Mouse (Mus musculus) myocyte (in vitro differentiated cells): ENCODE measurements at regions not wholly inside any gene's neighbourhood (a gene's known extent, or its start where the extent isn't known, plus 50 kb on each side); places are given as distances from the start of the nearest gene placed in this dataset.

Source experiments
- CEBPB ChIP-seq: IDR thresholded peaks from 2 replicates; pipeline ENCODE4 v1.6.1; 2011; ENCODE audit warnings: mild to moderate bottlenecking, moderate library complexity; ENCODE audit not compliant: poor library complexity, insufficient read depth, severe bottlenecking
- E2F4 ChIP-seq: IDR thresholded peaks from one replicate; pipeline ENCODE4 v1.6.1; 2011; ENCODE audit warnings: mild to moderate bottlenecking, control low read depth, moderate library complexity; ENCODE audit not compliant: insufficient read depth
- MAX ChIP-seq: IDR thresholded peaks from one replicate; pipeline ENCODE4 v1.6.1; 2011; ENCODE audit warnings: low read depth, mild to moderate bottlenecking, control low read depth
- MYOD1 ChIP-seq, 3 experiments: IDR thresholded peaks; one replicate each; pipeline ENCODE4 v1.6.1; 2011; ENCODE audit warnings: control low read depth in 2 of 3, low read depth in 2 of 3, mild to moderate bottlenecking in 2 of 3, moderate library complexity in 1 of 3; ENCODE audit not compliant: insufficient read length in 2 of 3, control insufficient read depth in 1 of 3
- MYOG ChIP-seq, 3 experiments: IDR thresholded peaks; one replicate each; pipeline ENCODE4 v1.6.1; 2011; ENCODE audit warnings: control low read depth in 2 of 3, low read depth in 2 of 3, mild to moderate bottlenecking in 2 of 3; ENCODE audit not compliant: insufficient read length in 2 of 3, control insufficient read depth in 1 of 3, insufficient read depth in 1 of 3
- POLR2A ChIP-seq: IDR thresholded peaks from one replicate; pipeline ENCODE4 v1.6.1; 2011; ENCODE audit warnings: low read depth, mild to moderate bottlenecking, control low read depth, moderate library complexity; ENCODE audit not compliant: insufficient read length
- POLR2AphosphoS2 ChIP-seq: IDR thresholded peaks from one replicate; pipeline ENCODE4 v1.6.1; 2011; ENCODE audit warnings: low read depth, control low read depth; ENCODE audit not compliant: insufficient read length
- REST ChIP-seq: IDR thresholded peaks from one replicate; pipeline ENCODE4 v1.6.1; 2011; ENCODE audit warnings: mild to moderate bottlenecking, control low read depth, moderate library complexity; ENCODE audit not compliant: insufficient read depth, insufficient read length
- SRF ChIP-seq: IDR thresholded peaks from one replicate; pipeline ENCODE4 v1.6.1; 2011; ENCODE audit warnings: low read depth; ENCODE audit not compliant: control insufficient read depth, insufficient read length
- TCF12 ChIP-seq: IDR thresholded peaks from one replicate; pipeline ENCODE4 v1.6.1; 2011; ENCODE audit warnings: mild to moderate bottlenecking, control low read depth; ENCODE audit not compliant: poor library complexity, insufficient read depth, severe bottlenecking
- TCF3 ChIP-seq: IDR thresholded peaks from one replicate; pipeline ENCODE4 v1.6.1; 2011; ENCODE audit warnings: low read depth, control low read depth; ENCODE audit not compliant: insufficient read length
- USF1 ChIP-seq: IDR thresholded peaks from one replicate; pipeline ENCODE4 v1.6.1; 2011; ENCODE audit warnings: low read depth, mild to moderate bottlenecking, control low read depth, moderate library complexity

DNA sequence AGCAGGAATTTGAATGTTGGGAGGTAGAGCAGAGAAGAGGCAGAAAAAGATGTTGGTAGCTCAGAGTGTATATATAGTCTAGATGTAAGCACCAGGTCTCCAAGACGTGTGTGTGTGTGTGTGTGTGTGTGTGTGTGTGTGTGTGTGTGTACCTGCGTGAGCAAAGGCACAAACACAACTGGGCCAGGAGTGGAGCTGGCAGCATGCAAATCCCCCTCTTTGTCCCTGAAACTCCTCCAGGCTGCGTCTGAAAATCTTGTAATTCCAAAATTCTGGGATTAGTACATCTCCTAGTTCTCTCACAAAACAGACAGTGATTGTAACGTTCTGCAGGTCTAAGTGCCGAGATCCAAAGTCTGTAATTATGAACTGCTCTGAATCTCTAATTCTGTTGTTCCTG is 137.8 kb upstream of the Gm12830 start:
- TF ChIP-seq POLR2A (no peak), E2F4 (no peak), CEBPB (no peak), TCF12 (no peak), USF1 (no peak), MAX (no peak), TCF3 (no peak), REST (no peak), MYOD1 (IDR thresholded peaks at IDR 0.05; ENCODE audit: control insufficient read depth in 1 of 3, insufficient read length in 2 of 3, low read depth in 2 of 3) (no peak), POLR2AphosphoS2 (no peak), MYOG (IDR thresholded peaks at IDR 0.05; ENCODE audit: control insufficient read depth in 1 of 3, insufficient read depth in 1 of 3, insufficient read length in 2 of 3, low read depth in 2 of 3) (no peak), SRF (no peak)
